In the genomic region with DNA sequence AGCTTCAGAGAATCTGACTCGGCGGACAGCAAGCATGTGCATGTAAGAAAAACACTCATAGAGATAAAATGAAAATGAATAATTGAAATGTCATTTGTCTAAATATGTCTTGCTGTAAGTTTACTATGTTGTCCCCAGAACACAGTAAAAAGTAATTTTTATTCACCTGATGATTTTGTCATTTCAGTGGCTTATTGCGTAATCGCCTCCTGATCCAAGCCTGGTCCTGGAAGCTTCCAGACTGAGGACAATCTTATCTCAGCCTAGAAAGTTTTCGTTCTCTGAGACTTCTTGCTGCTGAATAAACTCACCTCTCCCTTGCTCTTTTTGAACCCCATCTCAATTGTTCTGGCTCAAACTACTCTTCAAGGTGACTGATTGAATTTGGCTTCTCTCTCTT, we compare ENCODE assay signal across 28 mouse cellular contexts.
"Had no signal": no experiment of that assay in that cellular context is flagged by ENCODE, and none has a peak within 500 bp of the region (broad histone marks: within the 10 kb centered on the region; RNA-seq: fewer than 3 reads in every experiment).

No protein-coding gene starts in this region.

- H3K9ac ChIP-seq: embryonic facial prominence, embryonic 12.5 days; embryonic facial prominence, embryonic 13.5 days; embryonic facial prominence, embryonic 15.5 days; forebrain, embryonic 12.5 days; forebrain, embryonic 13.5 days; forebrain, embryonic 15.5 days; forebrain, postnatal 0 days had no signal

- H3K4me1 ChIP-seq: embryonic facial prominence, embryonic 10.5 days; embryonic facial prominence, embryonic 12.5 days; embryonic facial prominence, embryonic 13.5 days; embryonic facial prominence, embryonic 15.5 days; forebrain, embryonic 10.5 days; forebrain, embryonic 12.5 days; forebrain, embryonic 13.5 days; forebrain, embryonic 15.5 days had no signal

- DNase-seq: cerebellum, adult 8-10 months; cerebellum, adult 9-10 months; cerebellum, adult 9-11 months; cerebellum, postnatal 10 days; cerebellum, postnatal 14 days; cerebellum, postnatal 25 days; cerebellum, postnatal 36 days; embryo, embryonic 11 days; forebrain, postnatal 0 days; gastrocnemius, adult 2 months; gastrocnemius, postnatal 10 days; gastrocnemius, postnatal 14 days; gastrocnemius, postnatal 25 days; gastrocnemius, postnatal 36 days; heart, adult 11 months; heart, adult 18-20 months; heart, adult 2 months had no signal

- H3K9me3 ChIP-seq: embryonic facial prominence, embryonic 10.5 days; embryonic facial prominence, embryonic 12.5 days; embryonic facial prominence, embryonic 13.5 days; embryonic facial prominence, embryonic 15.5 days; forebrain, embryonic 10.5 days; forebrain, embryonic 12.5 days; forebrain, embryonic 13.5 days; forebrain, embryonic 15.5 days had no signal

- ATAC-seq: forebrain, embryonic 13.5 days; forebrain, embryonic 14.5 days; forebrain, embryonic 15.5 days; forebrain, embryonic 16.5 days; forebrain, postnatal 0 days had no signal

- H3K4me3 ChIP-seq: embryonic facial prominence, embryonic 10.5 days; embryonic facial prominence, embryonic 12.5 days; embryonic facial prominence, embryonic 13.5 days; embryonic facial prominence, embryonic 15.5 days; erythroblast, embryonic 14.5 days; forebrain, embryonic 10.5 days; forebrain, embryonic 12.5 days; forebrain, embryonic 13.5 days; forebrain, embryonic 15.5 days; gastrocnemius, adult 2 months; heart, adult 2 months had no signal

- H3K27ac ChIP-seq: embryonic facial prominence, embryonic 10.5 days; embryonic facial prominence, embryonic 12.5 days; embryonic facial prominence, embryonic 13.5 days; embryonic facial prominence, embryonic 15.5 days; forebrain, embryonic 10.5 days; forebrain, embryonic 12.5 days; forebrain, embryonic 13.5 days; forebrain, embryonic 15.5 days; gastrocnemius, adult 2 months; heart, adult 2 months had no signal

- H3K36me3 ChIP-seq: embryonic facial prominence, embryonic 10.5 days; embryonic facial prominence, embryonic 12.5 days; embryonic facial prominence, embryonic 13.5 days; embryonic facial prominence, embryonic 15.5 days; forebrain, embryonic 10.5 days; forebrain, embryonic 12.5 days; forebrain, embryonic 15.5 days had no signal

- H3K27me3 ChIP-seq: embryonic facial prominence, embryonic 12.5 days; embryonic facial prominence, embryonic 13.5 days; embryonic facial prominence, embryonic 15.5 days; forebrain, embryonic 12.5 days; forebrain, embryonic 13.5 days; forebrain, embryonic 15.5 days had no signal

- H3K4me2 ChIP-seq: embryonic facial prominence, embryonic 12.5 days; embryonic facial prominence, embryonic 13.5 days; embryonic facial prominence, embryonic 15.5 days; forebrain, embryonic 12.5 days; forebrain, embryonic 13.5 days; forebrain, embryonic 15.5 days had no signal
